Mouse (Mus musculus): ENCODE measurements around the gene Mlf1. TPM values are rescaled to one million over a fixed set of nuclear protein-coding genes. Genes with fewer than 3 reads are reported as not detected.

Gene Mlf1
- total and polyA plus RNA-seq, 2 experiments from 2014 or later, result 153 to 609 TPM

DNA sequence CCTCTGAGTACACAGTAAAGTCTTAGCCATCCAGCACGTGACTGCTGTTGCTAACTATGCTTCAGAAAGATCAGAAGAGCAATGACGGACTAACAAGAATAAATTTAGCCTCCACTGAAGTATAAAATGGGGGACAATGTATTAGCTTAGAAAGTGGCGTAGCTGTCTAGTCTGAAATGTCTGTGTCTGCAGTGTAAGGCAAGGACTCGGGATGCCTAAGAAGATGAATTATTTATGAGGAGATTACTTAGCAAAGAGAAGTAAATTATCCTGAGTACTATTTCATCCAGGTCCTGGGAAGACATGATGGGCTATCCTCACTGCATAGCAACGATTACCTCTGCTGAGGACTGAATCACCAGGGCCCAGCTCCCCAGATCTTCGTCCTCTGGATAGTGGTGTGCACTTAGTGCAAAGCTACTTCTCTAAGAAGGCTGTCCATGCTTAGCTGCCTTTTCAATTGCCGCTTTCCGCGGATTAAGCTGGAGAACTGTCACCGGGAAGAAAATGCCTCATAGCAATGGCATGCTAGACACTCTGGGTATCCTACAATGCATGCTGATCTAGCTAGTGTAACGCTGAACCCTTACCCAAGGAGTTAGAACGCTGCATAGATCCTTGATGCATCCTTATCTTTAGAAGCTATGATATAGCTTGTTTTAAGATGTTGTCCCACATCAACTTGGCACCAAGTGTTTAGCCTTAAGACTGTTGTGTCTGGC is 22.3 kb upstream of the Mlf1 start:
- DNase-seq (ENCODE audit: low spot score) (no peak), ATAC-seq (ENCODE audit: insufficient read depth, low read depth) (no peak)
- no peak overlapping the region for H3K4me2 ChIP-seq (ENCODE audit: low read depth, low read length)
- WGBS, result 66% methylated on average over 12 of the region's 12 CpGs
- H3K9me3 ChIP-seq (replicated peaks; ENCODE audit: control insufficient read depth, low read length), result no peaks in the 10 kb centered on the region
- H3K4me3 ChIP-seq (ENCODE audit: low read depth, low read length), result no peak overlapping the region
- H3K4me1 ChIP-seq (ENCODE audit: control insufficient read depth, insufficient read depth), result no peaks in the 10 kb centered on the region
- no peak overlapping the region for H3K9ac ChIP-seq (replicated peaks; ENCODE audit: low read depth, low read length)
- TF ChIP-seq EP300 (IDR thresholded peaks at IDR 0.05; ENCODE audit: low read depth) (no peak), CTCF (IDR thresholded peaks at IDR 0.05; ENCODE audit: low read depth) (no peak)
- no peaks in the 10 kb centered on the region for H3K27me3 ChIP-seq (ENCODE audit: control insufficient read depth, insufficient read depth, low read length)
- H3K36me3 ChIP-seq (replicated peaks; ENCODE audit: control insufficient read depth, insufficient read depth, low read length), result no peaks in the 10 kb centered on the region
- no peak overlapping the region for H3K27ac ChIP-seq (ENCODE audit: low read depth)

DNA sequence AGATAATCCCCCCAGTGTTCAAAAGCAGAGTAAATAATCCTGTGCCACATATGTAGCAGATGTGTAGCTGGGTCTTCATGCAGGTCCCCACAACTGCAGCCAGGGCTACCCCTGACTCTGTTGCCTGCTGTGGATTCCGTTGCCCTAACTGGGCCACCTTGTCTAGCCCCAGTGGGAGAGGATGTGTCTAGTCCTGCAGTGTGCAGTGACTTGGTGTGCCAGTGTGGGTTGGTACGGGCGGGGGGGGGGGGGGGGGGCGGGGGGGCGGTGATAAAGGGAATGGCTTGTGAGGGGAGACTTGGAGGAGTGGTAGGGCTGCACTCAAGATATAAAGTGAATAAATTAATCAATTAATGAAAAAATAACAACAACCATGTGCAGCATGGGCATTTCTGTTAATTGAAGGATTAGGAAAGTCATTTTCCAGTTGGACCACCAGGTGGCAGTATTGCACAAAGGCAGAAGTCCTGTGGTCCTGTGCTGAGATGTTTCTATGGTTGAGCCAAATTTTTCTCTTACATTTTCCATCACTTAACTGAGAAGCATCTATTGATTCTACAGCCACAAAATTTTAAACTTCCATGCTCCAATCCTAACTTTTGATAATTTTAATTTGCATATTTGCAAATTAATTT is 21.7 kb upstream of the Mlf1 start:
- 26% methylated on average over 3 of the region's 5 CpGs for WGBS
- H3K27ac ChIP-seq (ENCODE audit: low read depth), result no peak overlapping the region
- peak; percentile 64 for DNase-seq (ENCODE audit: low spot score)
- TF ChIP-seq EP300 (IDR thresholded peaks at IDR 0.05; ENCODE audit: low read depth) (no peak), CTCF (IDR thresholded peaks at IDR 0.05; ENCODE audit: low read depth) (peak; percentile 95)
- no peaks in the 10 kb centered on the region for H3K9me3 ChIP-seq (replicated peaks; ENCODE audit: control insufficient read depth, low read length)
- H3K9ac ChIP-seq (replicated peaks; ENCODE audit: low read depth, low read length), result no peak overlapping the region
- H3K4me2 ChIP-seq (ENCODE audit: low read depth, low read length), result no peak overlapping the region
- H3K4me3 ChIP-seq (ENCODE audit: low read depth, low read length), result no peak overlapping the region
- no peaks in the 10 kb centered on the region for H3K36me3 ChIP-seq (replicated peaks; ENCODE audit: control insufficient read depth, insufficient read depth, low read length)
- no peak for ATAC-seq (ENCODE audit: insufficient read depth, low read depth)
- no peaks in the 10 kb centered on the region for H3K27me3 ChIP-seq (ENCODE audit: control insufficient read depth, insufficient read depth, low read length)
- no peaks in the 10 kb centered on the region for H3K4me1 ChIP-seq (ENCODE audit: control insufficient read depth, insufficient read depth)

DNA sequence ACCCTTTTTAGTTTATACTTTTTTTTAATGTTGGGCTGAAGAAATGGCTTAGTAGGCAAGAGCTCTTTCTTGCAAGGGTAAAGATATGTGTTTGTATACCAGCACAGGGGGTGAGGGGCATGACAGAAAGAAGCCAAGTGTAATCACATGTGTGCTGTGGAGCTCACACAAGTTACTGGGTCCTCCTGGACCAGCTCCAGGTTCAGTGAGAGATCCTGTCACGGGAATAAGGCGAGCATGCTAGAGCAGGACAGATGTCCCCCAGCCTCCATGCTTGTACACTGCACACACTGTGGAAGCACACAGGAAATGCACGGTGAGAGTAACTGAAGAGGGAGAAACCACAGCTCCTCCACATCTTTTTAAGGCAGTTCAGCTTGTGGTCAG is 21.1 kb upstream of the Mlf1 start:
- H3K9ac ChIP-seq (replicated peaks; ENCODE audit: low read depth, low read length), result no peak overlapping the region
- TF ChIP-seq CTCF (IDR thresholded peaks at IDR 0.05; ENCODE audit: low read depth) (no peak), EP300 (IDR thresholded peaks at IDR 0.05; ENCODE audit: low read depth) (no peak)
- ATAC-seq (ENCODE audit: insufficient read depth, low read depth) (no peak), DNase-seq (ENCODE audit: low spot score) (no peak)
- no peak overlapping the region for H3K4me3 ChIP-seq (ENCODE audit: low read depth, low read length)
- 63% methylated on average over 3 of the region's 3 CpGs for WGBS
- peak overlapping the region; percentile 26; the same call in 1 of the 2 replicates for H3K27ac ChIP-seq (ENCODE audit: low read depth)
- no peaks in the 10 kb centered on the region for H3K36me3 ChIP-seq (replicated peaks; ENCODE audit: control insufficient read depth, insufficient read depth, low read length)
- no peaks in the 10 kb centered on the region for H3K9me3 ChIP-seq (replicated peaks; ENCODE audit: control insufficient read depth, low read length)
- H3K4me2 ChIP-seq (ENCODE audit: low read depth, low read length), result no peak overlapping the region
- H3K4me1 ChIP-seq (ENCODE audit: control insufficient read depth, insufficient read depth), result no peaks in the 10 kb centered on the region
- no peaks in the 10 kb centered on the region for H3K27me3 ChIP-seq (ENCODE audit: control insufficient read depth, insufficient read depth, low read length)

DNA sequence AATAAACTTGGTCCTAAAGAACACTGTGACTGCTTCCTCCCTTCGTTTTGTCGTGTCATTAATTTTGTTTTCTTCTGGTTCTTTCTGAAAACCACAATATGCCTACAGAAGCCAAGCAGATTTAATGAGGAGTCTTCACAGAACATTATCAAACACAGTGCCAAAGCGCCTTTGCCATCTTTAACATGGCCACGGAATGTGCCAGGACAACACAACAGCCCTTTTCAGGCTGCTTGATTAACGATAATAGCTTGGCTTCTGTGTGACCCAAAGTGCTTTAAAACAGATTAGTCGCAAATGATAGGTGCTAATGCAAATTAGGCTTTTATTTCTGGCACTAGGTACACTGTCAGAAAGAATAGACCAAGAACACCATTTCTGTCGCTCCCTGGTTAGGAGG is 15.5 kb upstream of the Mlf1 start:
- Histone ChIP-seq H3K4me2 (ENCODE audit: low read depth, low read length) (no peak overlapping the region), H3K36me3 (replicated peaks; ENCODE audit: control insufficient read depth, insufficient read depth, low read length) (no peaks in the 10 kb centered on the region), H3K9me3 (replicated peaks; ENCODE audit: control insufficient read depth, low read length) (no peaks in the 10 kb centered on the region), H3K27ac (ENCODE audit: low read depth) (no peak overlapping the region), H3K4me3 (ENCODE audit: low read depth, low read length) (no peak overlapping the region), H3K4me1 (ENCODE audit: control insufficient read depth, insufficient read depth) (no peaks in the 10 kb centered on the region; the same call in 1 of the 2 replicates), H3K9ac (replicated peaks; ENCODE audit: low read depth, low read length) (no peak overlapping the region), H3K27me3 (ENCODE audit: control insufficient read depth, insufficient read depth, low read length) (no peaks in the 10 kb centered on the region)
- no peak for TF ChIP-seq CTCF (IDR thresholded peaks at IDR 0.05; ENCODE audit: low read depth)
- TF ChIP-seq EP300 (IDR thresholded peaks at IDR 0.05; ENCODE audit: low read depth), result no peak
- 83% methylated on average over 7 of the region's 7 CpGs for WGBS
- ATAC-seq (ENCODE audit: insufficient read depth, low read depth), result no peak
- no peak for DNase-seq (ENCODE audit: low spot score)

DNA sequence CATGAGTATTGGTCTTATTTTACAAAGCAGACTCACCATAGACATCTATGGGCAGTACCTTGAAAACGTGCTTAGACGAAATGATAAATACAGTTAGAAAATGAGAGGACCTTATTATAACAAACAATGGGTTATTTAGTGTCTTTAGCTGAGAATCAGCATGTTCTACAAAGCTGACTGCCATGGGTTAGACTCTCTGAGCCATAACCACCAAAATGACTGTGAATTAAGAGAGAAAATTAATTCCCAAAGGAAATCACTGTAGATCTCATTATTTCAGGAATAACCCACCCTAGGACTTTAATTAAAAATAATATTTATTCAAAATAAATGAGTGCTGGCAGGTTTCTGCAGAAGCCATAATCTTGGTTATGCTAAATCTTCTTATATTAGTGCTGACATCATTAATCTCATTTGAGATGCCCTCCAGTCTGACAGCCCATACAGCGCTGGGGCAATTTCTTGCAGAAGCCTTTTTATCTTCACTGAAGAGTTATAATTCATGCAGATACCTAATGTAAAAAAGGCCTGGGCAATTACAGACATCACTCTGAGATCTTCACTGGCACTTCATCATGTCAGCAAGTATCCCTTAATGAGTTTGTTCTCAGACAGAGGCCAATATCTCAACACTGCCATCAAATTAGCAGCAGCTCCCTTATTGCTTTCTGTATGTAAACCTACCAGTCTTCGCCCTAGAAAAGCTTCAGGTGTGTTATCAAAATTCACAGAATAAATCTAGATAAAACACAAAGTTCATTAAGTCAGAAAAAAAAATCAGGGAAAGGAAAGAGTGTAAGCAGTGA is 7.6 kb upstream of the Mlf1 start:
- Histone ChIP-seq H3K4me3 (ENCODE audit: low read depth, low read length) (no peak overlapping the region), H3K4me1 (ENCODE audit: control insufficient read depth, insufficient read depth) (peaks cover 33% of the 10 kb centered on the region), H3K27me3 (ENCODE audit: control insufficient read depth, insufficient read depth, low read length) (no peaks in the 10 kb centered on the region), H3K9ac (replicated peaks; ENCODE audit: low read depth, low read length) (no peak overlapping the region), H3K36me3 (replicated peaks; ENCODE audit: control insufficient read depth, insufficient read depth, low read length) (no peaks in the 10 kb centered on the region), H3K27ac (ENCODE audit: low read depth) (no peak overlapping the region), H3K4me2 (ENCODE audit: low read depth, low read length) (no peak overlapping the region), H3K9me3 (replicated peaks; ENCODE audit: control insufficient read depth, low read length) (no peaks in the 10 kb centered on the region)
- no peak for DNase-seq (ENCODE audit: low spot score)
- TF ChIP-seq CTCF (IDR thresholded peaks at IDR 0.05; ENCODE audit: low read depth) (no peak), EP300 (IDR thresholded peaks at IDR 0.05; ENCODE audit: low read depth) (no peak)
- ATAC-seq (ENCODE audit: insufficient read depth, low read depth), result no peak
- WGBS, result 75% methylated on average over 4 of the region's 4 CpGs

All from heart, postnatal 0 days (tissue).